Mouse (Mus musculus): ENCODE measurements at regions not wholly inside any gene's neighbourhood (a gene's known extent, or its start where the extent isn't known, plus 50 kb on each side); places are given as distances from the start of the nearest gene placed in this dataset.

DNA sequence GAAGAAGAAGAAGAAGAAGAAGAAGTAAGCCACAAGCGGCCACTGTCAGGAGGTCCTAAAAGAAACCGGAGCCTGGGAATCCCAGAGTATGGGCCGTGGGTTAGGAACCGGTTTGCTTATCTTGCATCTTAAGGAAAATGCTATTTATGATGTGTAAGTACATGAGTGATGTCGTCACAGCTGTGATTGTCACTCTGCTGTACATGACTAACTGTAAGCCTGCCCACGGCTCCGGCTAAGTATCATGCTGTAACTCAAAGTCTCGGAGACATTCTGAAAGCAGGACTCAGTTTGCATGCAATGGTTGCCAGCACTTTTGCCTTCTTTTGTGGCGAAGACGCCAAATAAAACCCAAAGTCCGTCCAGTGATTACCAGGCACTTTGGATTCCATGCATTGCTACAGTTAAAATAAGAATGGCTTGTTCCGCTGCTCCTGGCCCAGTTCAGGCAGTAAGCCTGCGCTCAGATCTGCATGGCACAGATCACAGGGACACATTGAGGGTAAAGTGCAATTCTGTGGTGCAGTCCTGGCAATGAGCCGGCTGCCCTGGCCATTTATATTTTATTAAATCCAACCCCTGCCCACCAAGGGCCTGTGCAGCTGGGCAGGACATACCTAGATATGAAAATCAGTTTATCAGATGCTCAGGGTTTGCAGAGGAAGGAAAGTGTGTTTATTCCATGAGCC, 98.6 kb downstream of the Utp6 start:
- WGBS: 64% methylated on average over 14 of the region's 14 CpGs

GRCm38 (mm10) chr11:79860611-79861067, 101.6 kb downstream of the Utp6 start:
- ATAC-seq (ENCODE audit: insufficient read depth) (no peak), DNase-seq (no peak)
- no peak overlapping the region; the same call in 1 of the 2 replicates for H3K27ac ChIP-seq (ENCODE audit: low read depth)
- no peaks in the 10 kb centered on the region for H3K9me3 ChIP-seq (ENCODE audit: low read depth, low read length)
- no peak for TF ChIP-seq CTCF (IDR thresholded peaks at IDR 0.05; ENCODE audit: low read depth)
- H3K4me3 ChIP-seq (ENCODE audit: low read depth, low read length): no peak overlapping the region
- no peak overlapping the region for H3K9ac ChIP-seq
- no peaks in the 10 kb centered on the region for H3K36me3 ChIP-seq (ENCODE audit: insufficient read depth)
- H3K27me3 ChIP-seq (ENCODE audit: insufficient read depth, low read length): no peaks in the 10 kb centered on the region
- 35% methylated on average over 12 of the region's 12 CpGs for WGBS
- H3K4me2 ChIP-seq: no peak overlapping the region
- peaks cover 11% of the 10 kb centered on the region; the same call in 1 of the 2 replicates for H3K4me1 ChIP-seq (ENCODE audit: insufficient read depth)

More for the DNA sequence above, 98.6 kb downstream of the Utp6 start:
- Histone ChIP-seq H3K4me1 (ENCODE audit: insufficient read depth) (peaks cover 11% of the 10 kb centered on the region; the same call in 1 of the 2 replicates), H3K27me3 (ENCODE audit: insufficient read depth, low read length) (no peaks in the 10 kb centered on the region), H3K36me3 (ENCODE audit: insufficient read depth) (no peaks in the 10 kb centered on the region), H3K27ac (ENCODE audit: low read depth) (no peak overlapping the region), H3K4me2 (no peak overlapping the region), H3K9me3 (ENCODE audit: low read depth, low read length) (no peaks in the 10 kb centered on the region), H3K4me3 (ENCODE audit: low read depth, low read length) (no peak overlapping the region), H3K9ac (no peak overlapping the region)
- ATAC-seq (ENCODE audit: insufficient read depth) (no peak), DNase-seq (no peak)
- no peak for TF ChIP-seq CTCF (IDR thresholded peaks at IDR 0.05; ENCODE audit: low read depth)

DNA sequence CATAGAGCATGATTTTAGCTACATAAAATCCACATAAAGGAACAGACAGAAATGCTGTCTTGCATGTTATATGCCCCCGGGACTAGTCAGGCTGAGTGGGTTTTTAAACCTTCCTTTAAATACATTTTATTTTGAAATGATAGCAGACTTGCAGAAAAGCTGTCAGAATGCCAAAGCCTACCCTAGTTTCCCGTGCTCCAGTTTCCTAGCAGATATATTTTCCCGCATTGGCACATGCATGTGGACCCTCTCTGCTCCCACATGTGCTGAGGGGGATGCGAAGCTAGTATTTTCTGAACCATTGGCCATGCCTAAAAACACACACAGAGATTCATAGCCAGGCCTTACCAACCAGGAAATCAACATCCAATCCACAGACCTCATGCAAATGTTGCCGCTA, 105.8 kb downstream of the Utp6 start:
- WGBS: 65% methylated on average over 5 of the region's 5 CpGs
- no peak overlapping the region for H3K4me2 ChIP-seq
- H3K36me3 ChIP-seq (ENCODE audit: insufficient read depth): no peaks in the 10 kb centered on the region
- no peak overlapping the region for H3K4me3 ChIP-seq (ENCODE audit: low read depth, low read length)
- no peak for ATAC-seq (ENCODE audit: insufficient read depth)
- no peak overlapping the region for H3K27ac ChIP-seq (ENCODE audit: low read depth)
- H3K9me3 ChIP-seq (ENCODE audit: low read depth, low read length): no peaks in the 10 kb centered on the region
- DNase-seq: peak; percentile 20
- no peaks in the 10 kb centered on the region for H3K27me3 ChIP-seq (ENCODE audit: insufficient read depth, low read length)
- no peaks in the 10 kb centered on the region for H3K4me1 ChIP-seq (ENCODE audit: insufficient read depth)
- no peak overlapping the region for H3K9ac ChIP-seq
- no peak for TF ChIP-seq CTCF (IDR thresholded peaks at IDR 0.05; ENCODE audit: low read depth)

GRCm38 (mm10) chr11:79849545-79849944, 112.6 kb downstream of the Utp6 start:
- H3K27ac ChIP-seq (ENCODE audit: low read depth): no peak overlapping the region
- H3K9ac ChIP-seq: no peak overlapping the region
- ATAC-seq (ENCODE audit: insufficient read depth) (no peak), DNase-seq (peak; percentile 67)
- TF ChIP-seq CTCF (IDR thresholded peaks at IDR 0.05; ENCODE audit: low read depth): no peak
- no peaks in the 10 kb centered on the region for H3K36me3 ChIP-seq (ENCODE audit: insufficient read depth)
- 63% methylated on average over 3 of the region's 3 CpGs for WGBS
- no peaks in the 10 kb centered on the region for H3K4me1 ChIP-seq (ENCODE audit: insufficient read depth)
- no peaks in the 10 kb centered on the region for H3K27me3 ChIP-seq (ENCODE audit: insufficient read depth, low read length)
- H3K9me3 ChIP-seq (ENCODE audit: low read depth, low read length): no peaks in the 10 kb centered on the region
- H3K4me3 ChIP-seq (ENCODE audit: low read depth, low read length): no peak overlapping the region
- H3K4me2 ChIP-seq: no peak overlapping the region

DNA sequence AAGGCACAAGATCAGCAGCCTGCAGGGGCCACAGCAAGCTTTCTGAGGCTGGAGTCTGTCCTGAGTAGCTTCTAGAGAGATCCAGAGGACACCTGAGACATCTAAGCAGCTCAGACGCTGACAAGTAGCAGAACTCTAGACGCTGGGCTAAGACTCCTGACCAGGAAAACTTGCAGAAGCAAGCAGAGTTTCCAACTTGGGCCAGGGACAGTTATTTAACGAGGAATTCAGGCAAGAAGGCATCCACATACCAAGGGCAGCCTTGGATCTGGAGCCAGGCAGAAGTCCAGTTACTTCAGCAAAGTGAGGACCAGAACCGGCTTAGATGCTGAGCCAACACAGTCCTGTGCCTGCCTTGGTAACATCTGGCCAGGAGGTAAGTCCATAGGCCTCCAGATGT, 117.8 kb downstream of the Utp6 start:
- no peak for ATAC-seq (ENCODE audit: insufficient read depth)
- H3K4me1 ChIP-seq (ENCODE audit: insufficient read depth): no peaks in the 10 kb centered on the region
- no peak overlapping the region for H3K4me2 ChIP-seq
- no peak overlapping the region for H3K27ac ChIP-seq (ENCODE audit: low read depth)
- no peak for TF ChIP-seq CTCF (IDR thresholded peaks at IDR 0.05; ENCODE audit: low read depth)
- H3K9ac ChIP-seq: no peak overlapping the region
- H3K9me3 ChIP-seq (ENCODE audit: low read depth, low read length): no peaks in the 10 kb centered on the region
- H3K36me3 ChIP-seq (ENCODE audit: insufficient read depth): no peaks in the 10 kb centered on the region
- no peak overlapping the region for H3K4me3 ChIP-seq (ENCODE audit: low read depth, low read length)
- DNase-seq: no peak
- WGBS: 73% methylated on average over 4 of the region's 4 CpGs
- H3K27me3 ChIP-seq (ENCODE audit: insufficient read depth, low read length): no peaks in the 10 kb centered on the region

- no peak for ATAC-seq (ENCODE audit: insufficient read depth)
- 27% methylated on average over 3 of the region's 3 CpGs for WGBS
- Histone ChIP-seq H3K4me3 (ENCODE audit: low read depth, low read length) (no peak overlapping the region), H3K9me3 (ENCODE audit: low read depth, low read length) (no peaks in the 10 kb centered on the region), H3K4me2 (no peak overlapping the region), H3K4me1 (ENCODE audit: insufficient read depth) (no peaks in the 10 kb centered on the region), H3K27me3 (ENCODE audit: insufficient read depth, low read length) (no peaks in the 10 kb centered on the region), H3K9ac (no peak overlapping the region), H3K36me3 (ENCODE audit: insufficient read depth) (no peaks in the 10 kb centered on the region), H3K27ac (ENCODE audit: low read depth) (no peak overlapping the region)
- no peak for DNase-seq
- no peak for TF ChIP-seq CTCF (IDR thresholded peaks at IDR 0.05; ENCODE audit: low read depth)
These were observed 119.2 kb downstream of the Utp6 start for GRCm38 (mm10) chr11:79843021-79843420.

DNA sequence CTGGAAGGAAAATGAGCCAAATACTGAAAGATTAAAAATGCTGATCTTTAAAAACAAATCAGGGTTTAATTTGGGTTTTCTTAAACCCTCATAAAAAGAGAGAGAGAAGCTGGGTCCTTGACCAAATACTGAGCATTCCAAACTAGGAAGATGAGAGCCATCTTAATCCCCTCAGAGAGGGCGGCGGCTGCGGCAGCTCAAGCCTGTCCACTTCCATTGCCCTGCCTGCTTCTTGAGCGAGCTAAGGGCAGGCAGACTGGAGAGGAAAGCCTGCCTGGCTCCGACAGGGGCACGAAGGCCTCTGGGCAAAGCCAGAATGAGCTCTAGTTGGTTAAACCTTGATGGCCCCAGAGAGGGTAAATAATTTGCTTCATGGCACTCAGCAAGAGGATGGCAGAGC, 122.2 kb downstream of the Utp6 start:
- Histone ChIP-seq H3K36me3 (ENCODE audit: insufficient read depth) (no peaks in the 10 kb centered on the region), H3K9ac (no peak overlapping the region), H3K4me1 (ENCODE audit: insufficient read depth) (peaks cover 3% of the 10 kb centered on the region; the same call in 1 of the 2 replicates), H3K4me3 (ENCODE audit: low read depth, low read length) (no peak overlapping the region), H3K27me3 (ENCODE audit: insufficient read depth, low read length) (no peaks in the 10 kb centered on the region), H3K27ac (ENCODE audit: low read depth) (no peak overlapping the region), H3K9me3 (ENCODE audit: low read depth, low read length) (no peaks in the 10 kb centered on the region), H3K4me2 (no peak overlapping the region)
- ATAC-seq (ENCODE audit: insufficient read depth): no peak
- no peak for DNase-seq
- WGBS: 69% methylated on average over 6 of the region's 6 CpGs
- TF ChIP-seq CTCF (IDR thresholded peaks at IDR 0.05; ENCODE audit: low read depth): no peak

All from lung, embryonic 14.5 days (tissue).